ENCODE assay signal across 17 mouse cellular contexts in the genomic region with DNA sequence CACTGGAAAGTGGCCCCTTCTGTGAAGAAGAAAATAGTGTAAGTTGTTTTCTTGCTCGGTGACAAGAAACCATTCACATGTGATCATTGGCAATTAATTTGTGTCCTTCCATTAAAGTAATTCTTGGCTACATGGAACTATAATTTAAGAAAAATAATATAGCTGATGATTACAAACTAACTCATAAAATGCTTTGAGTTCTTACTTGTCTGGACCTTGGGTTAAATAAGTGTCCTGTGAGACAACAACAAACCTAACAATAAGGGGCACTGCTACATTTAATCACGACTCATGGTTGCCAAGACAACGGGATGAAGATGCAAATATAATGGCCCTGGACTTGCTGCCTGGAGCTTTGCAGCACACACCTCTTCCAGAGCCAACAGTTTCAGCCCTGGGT. TPM values are rescaled to one million over a fixed set of nuclear protein-coding genes. Genes with fewer than 3 reads are reported as not detected.
"Had no signal": no experiment of that assay in that cellular context is flagged by ENCODE, and none has a peak within 500 bp of the region (broad histone marks: within the 10 kb centered on the region; RNA-seq: fewer than 3 reads in every experiment).

A gene (plus strand): TSS at position 301 of the 400 bp plus-strand sequence.

RNA-seq across cellular contexts. Expression of the gene that starts here (rescaled TPM):
- polyA plus RNA-seq: limb, embryonic 10.5 days; limb, embryonic 11.5 days; limb, embryonic 12.5 days; limb, embryonic 13.5 days; limb, embryonic 14.5 days; liver, adult 2 months; liver, postnatal 0 days; lung, adult 2 months; lung, embryonic 14.5 days; lung, embryonic 15.5 days; lung, embryonic 16.5 days; lung, postnatal 0 days; macrophage; midbrain, embryonic 15.5 days; myocyte; neural tube, embryonic 11.5 days; neural tube, embryonic 12.5 days had no signal
